Mouse (Mus musculus) C2C12 (cell line): ENCODE data around the gene Lpcat3.
"Not testable (repeated sequence)": the region's sequence is repeated elsewhere in the genome, so short reads cannot be mapped to it uniquely, and the experiment has no call there.

ENCODE experiments used
- CTCF ChIP-seq: IDR thresholded peaks from one replicate; pipeline ENCODE4 v1.5.1; 2011; ENCODE audit not compliant: control insufficient read depth, insufficient read depth, insufficient read length
- FOSL1 ChIP-seq: IDR thresholded peaks from one replicate; pipeline ENCODE4 v1.8.0; 2011; ENCODE audit warnings: mild to moderate bottlenecking, low read length; ENCODE audit not compliant: poor library complexity, insufficient read depth, severe bottlenecking
- MAX ChIP-seq: IDR thresholded peaks from one replicate; pipeline ENCODE4 v1.6.1; 2011; ENCODE audit warnings: mild to moderate bottlenecking, control low read depth
- MYOD1 ChIP-seq: IDR thresholded peaks from one replicate; pipeline ENCODE4 v1.6.1; 2011; ENCODE audit warnings: low read depth; ENCODE audit not compliant: control insufficient read depth, insufficient read length
- USF1 ChIP-seq: IDR thresholded peaks from one replicate; pipeline ENCODE4 v1.6.1; 2011; ENCODE audit warnings: low read depth, mild to moderate bottlenecking, control low read depth, moderate library complexity

- not testable (repeated sequence) for TF ChIP-seq MAX, CTCF, USF1, FOSL1, MYOD1
These were observed 19.5 kb downstream of the Lpcat3 start for GRCm38 (mm10) chr6:124682291-124682690.
